Mouse (Mus musculus): ENCODE results near the gene Hist2h3c1.
"Not testable (repeated sequence)": the region's sequence is repeated elsewhere in the genome, so short reads cannot be mapped to it uniquely, and the experiment has no call there.

Hist2h3c1 gene

GRCm38 (mm10) chr3:96277800-96278624, 31.5 kb downstream of the Hist2h3c1 start:
- peak; percentile 85 for ATAC-seq (ENCODE audit: insufficient number of reproducible peaks, low FRiP score, low TSS enrichment)

GRCm38 (mm10) chr3:96280660-96281059, 34.2 kb downstream of the Hist2h3c1 start:
- no peak for ATAC-seq (ENCODE audit: insufficient number of reproducible peaks, low FRiP score, low TSS enrichment)

GRCm38 (mm10) chr3:96284457-96284856, 38.0 kb downstream of the Hist2h3c1 start:
- ATAC-seq (ENCODE audit: insufficient number of reproducible peaks, low FRiP score, low TSS enrichment) = no peak

- ATAC-seq (ENCODE audit: insufficient number of reproducible peaks, low FRiP score, low TSS enrichment) = not testable (repeated sequence)
These were observed 40.8 kb downstream of the Hist2h3c1 start for GRCm38 (mm10) chr3:96287334-96287733.

GRCm38 (mm10) chr3:96289201-96289600, 42.7 kb downstream of the Hist2h3c1 start:
- ATAC-seq (ENCODE audit: insufficient number of reproducible peaks, low FRiP score, low TSS enrichment) = no peak

GRCm38 (mm10) chr3:96290727-96291126, 44.2 kb downstream of the Hist2h3c1 start:
- not testable (repeated sequence) for ATAC-seq (ENCODE audit: insufficient number of reproducible peaks, low FRiP score, low TSS enrichment)

GRCm38 (mm10) chr3:96292641-96293040, 46.2 kb downstream of the Hist2h3c1 start:
- ATAC-seq (ENCODE audit: insufficient number of reproducible peaks, low FRiP score, low TSS enrichment) = no peak

GRCm38 (mm10) chr3:96293368-96293767, 46.9 kb downstream of the Hist2h3c1 start:
- ATAC-seq (ENCODE audit: insufficient number of reproducible peaks, low FRiP score, low TSS enrichment) = no peak

- ATAC-seq (ENCODE audit: insufficient number of reproducible peaks, low FRiP score, low TSS enrichment) = no peak
These were observed 47.3 kb downstream of the Hist2h3c1 start, which contains the start of gene Fcgr1 for GRCm38 (mm10) chr3:96293787-96294186. Gene Fcgr1 (minus strand): TSS chr3:96293969.

All from cerebellum, adult (tissue).